Mouse (Mus musculus) MEL (cell line): ENCODE measurements around the gene Treml2. TPM values are rescaled to one million over a fixed set of nuclear protein-coding genes. Genes with fewer than 3 reads are reported as not detected.

Source experiments
- DNase-seq: peaks from one replicate; pipeline ENCODE4 v3.0.0; 2011; ENCODE audit warnings: low read depth, low spot score
- H3K27ac ChIP-seq: 2 replicates; pipeline ENCODE4 v1.5.1; 2012; ENCODE audit warnings: low read depth, mild to moderate bottlenecking, control low read depth, low read length, moderate library complexity; ENCODE audit not compliant: control insufficient read depth
- H3K27me3 ChIP-seq, 2 experiments: fragments of 150-350 bp in 1 of 2; sonication (generic) in 1 of 2; 2 replicates each; pipeline ENCODE4 v1.6.1; 2012; ENCODE audit warnings: low read length in 2 of 2, mild to moderate bottlenecking in 2 of 2, improper control_type of control experiment in 1 of 2, moderate library complexity in 1 of 2; ENCODE audit not compliant: insufficient read depth in 2 of 2, control insufficient read depth in 1 of 2
- H3K36me3 ChIP-seq, 2 experiments: 2 replicates each; pipeline ENCODE4 v1.6.1; 2012 to 2014; ENCODE audit warnings: low read length in 2 of 2, improper control_type of control experiment in 1 of 2, inconsistent platforms in 1 of 2, mild to moderate bottlenecking in 1 of 2; ENCODE audit not compliant: insufficient read depth in 2 of 2, control insufficient read depth in 1 of 2
- H3K4me1 ChIP-seq, 2 experiments: fragments of 150-350 bp in 1 of 2; sonication (generic) in 1 of 2; 2 replicates each; pipeline ENCODE4 v1.6.1; 2012; ENCODE audit warnings: low read length in 2 of 2, improper control_type of control experiment in 1 of 2, mild to moderate bottlenecking in 1 of 2; ENCODE audit not compliant: insufficient read depth in 2 of 2, control insufficient read depth in 1 of 2
- H3K4me3 ChIP-seq, 2 experiments: fragments of 150-350 bp in 1 of 2; sonication (generic) in 1 of 2; 2 replicates each; pipeline ENCODE4 v1.5.1; 2012; ENCODE audit warnings: low read depth in 2 of 2, low read length in 2 of 2, mild to moderate bottlenecking in 2 of 2, moderate library complexity in 2 of 2, control low read depth in 1 of 2, improper control_type of control experiment in 1 of 2; ENCODE audit not compliant: control insufficient read depth in 1 of 2, insufficient read depth in 1 of 2
- H3K79me2 ChIP-seq: 2 replicates; pipeline ENCODE4 v1.6.1; 2012; ENCODE audit warnings: mild to moderate bottlenecking, low read length, moderate library complexity; ENCODE audit not compliant: control insufficient read depth, poor library complexity, insufficient read depth
- H3K9ac ChIP-seq: 2 replicates; pipeline ENCODE4 v1.6.1; 2012; ENCODE audit warnings: low read depth, mild to moderate bottlenecking, control low read depth, low read length, moderate library complexity; ENCODE audit not compliant: control insufficient read depth, poor library complexity, severe bottlenecking
- H3K9me3 ChIP-seq: fragments of 150-350 bp; sonication (generic); replicated peaks from 2 replicates; pipeline ENCODE4 v1.6.1; 2012; ENCODE audit warnings: mild to moderate bottlenecking, low read length, improper control_type of control experiment, moderate library complexity; ENCODE audit not compliant: insufficient read depth
- BHLHE40 ChIP-seq: IDR thresholded peaks from 2 replicates; pipeline ENCODE4 v1.6.1; 2012; ENCODE audit warnings: low read depth, mild to moderate bottlenecking, inconsistent platforms, low read length, improper control_type of control experiment, borderline replicate concordance
- CHD1 ChIP-seq: IDR thresholded peaks from 2 replicates; pipeline ENCODE4 v1.6.1; 2012; ENCODE audit warnings: low read depth, mild to moderate bottlenecking, inconsistent platforms, low read length, improper control_type of control experiment
- CHD2 ChIP-seq: IDR thresholded peaks from 2 replicates; pipeline ENCODE4 v1.6.1; 2011; ENCODE audit warnings: low read length, improper control_type of control experiment
- E2F4 ChIP-seq: IDR thresholded peaks from 2 replicates; pipeline ENCODE4 v1.6.1; 2011; ENCODE audit warnings: low read depth, low read length, improper control_type of control experiment, borderline replicate concordance
- EP300 ChIP-seq, 2 experiments: IDR thresholded peaks; 2 replicates each; pipeline ENCODE4 v1.6.1; 2011; ENCODE audit warnings: improper control_type of control experiment in 2 of 2, low read length in 2 of 2, low read depth in 1 of 2, mild to moderate bottlenecking in 1 of 2
- GABPA ChIP-seq: IDR thresholded peaks from 2 replicates; pipeline ENCODE4 v1.6.1; 2012; ENCODE audit warnings: low read depth, mild to moderate bottlenecking, inconsistent platforms, low read length, improper control_type of control experiment, moderate library complexity
- JUND ChIP-seq: IDR thresholded peaks from 2 replicates; pipeline ENCODE4 v1.6.1; 2011; ENCODE audit warnings: low read depth, mild to moderate bottlenecking, improper control_type of control experiment, low read length
- KAT2A ChIP-seq: conservative IDR thresholded peaks from 2 replicates; pipeline ENCODE4 v1.6.1; 2012; ENCODE audit warnings: low read depth, low read length, improper control_type of control experiment, inconsistent platforms
- MAFK ChIP-seq: IDR thresholded peaks from 2 replicates; pipeline ENCODE4 v1.6.1; 2011; ENCODE audit warnings: low read depth, mild to moderate bottlenecking, low read length, improper control_type of control experiment, borderline replicate concordance
- MAX ChIP-seq: IDR thresholded peaks from 2 replicates; pipeline ENCODE4 v1.6.1; 2011; ENCODE audit warnings: low read length, improper control_type of control experiment
- MAZ ChIP-seq: IDR thresholded peaks from 2 replicates; pipeline ENCODE4 v1.6.1; 2012; ENCODE audit warnings: low read depth, mild to moderate bottlenecking, inconsistent platforms, low read length, improper control_type of control experiment
- MEF2A ChIP-seq: IDR thresholded peaks from 2 replicates; pipeline ENCODE4 v1.6.1; 2014; ENCODE audit warnings: low read depth, mild to moderate bottlenecking, inconsistent platforms, low read length, improper control_type of control experiment; ENCODE audit not compliant: poor library complexity, insufficient replicate concordance, severe bottlenecking; ENCODE audit errors: extremely low read depth
- MXI1 ChIP-seq: IDR thresholded peaks from 2 replicates; pipeline ENCODE4 v1.6.1; 2011; ENCODE audit warnings: mild to moderate bottlenecking, low read depth, low read length, improper control_type of control experiment
- MYB ChIP-seq: IDR thresholded peaks from 2 replicates; pipeline ENCODE4 v1.6.1; 2011; ENCODE audit warnings: mild to moderate bottlenecking, low read depth, low read length, improper control_type of control experiment
- NRF1 ChIP-seq: IDR thresholded peaks from 2 replicates; pipeline ENCODE4 v1.6.1; 2014; ENCODE audit warnings: low read depth, mild to moderate bottlenecking, inconsistent platforms, low read length, improper control_type of control experiment, moderate library complexity; ENCODE audit not compliant: poor library complexity, insufficient read depth, severe bottlenecking
- POLR2A ChIP-seq, 2 experiments: IDR thresholded peaks; 2 replicates each; pipeline ENCODE4 v1.6.1; 2011 to 2012; ENCODE audit warnings: low read length in 2 of 2, mild to moderate bottlenecking in 2 of 2, control low read depth in 1 of 2, improper control_type of control experiment in 1 of 2, low read depth in 1 of 2, moderate library complexity in 1 of 2; ENCODE audit not compliant: control insufficient read depth in 1 of 2, insufficient read depth in 1 of 2, poor library complexity in 1 of 2
- POLR2AphosphoS2 ChIP-seq: IDR thresholded peaks from 2 replicates; pipeline ENCODE4 v1.6.1; 2011; ENCODE audit warnings: low read length, improper control_type of control experiment
- POLR2AphosphoS5 ChIP-seq: IDR thresholded peaks from 2 replicates; pipeline ENCODE4 v1.6.1; 2012; ENCODE audit warnings: low read depth, borderline replicate concordance, mild to moderate bottlenecking, inconsistent platforms, low read length, moderate library complexity, mixed read lengths
- RAD21 ChIP-seq: IDR thresholded peaks from 2 replicates; pipeline ENCODE4 v1.6.1; 2011; ENCODE audit warnings: mild to moderate bottlenecking, low read depth, low read length, improper control_type of control experiment
- RCOR1 ChIP-seq: IDR thresholded peaks from 2 replicates; pipeline ENCODE4 v1.6.1; 2012; ENCODE audit warnings: low read depth, mild to moderate bottlenecking, inconsistent platforms, low read length, improper control_type of control experiment
- SIN3A ChIP-seq: IDR thresholded peaks from 2 replicates; pipeline ENCODE4 v1.6.1; 2012; ENCODE audit warnings: low read length, improper control_type of control experiment, inconsistent platforms
- SMC3 ChIP-seq: IDR thresholded peaks from 2 replicates; pipeline ENCODE4 v1.6.1; 2011; ENCODE audit warnings: low read depth, low read length, improper control_type of control experiment
- TAL1 ChIP-seq: IDR thresholded peaks from 2 replicates; pipeline ENCODE4 v1.6.1; 2012; ENCODE audit warnings: mild to moderate bottlenecking, inconsistent platforms, low read length, moderate library complexity, mixed read lengths
- TBP ChIP-seq: IDR thresholded peaks from 2 replicates; pipeline ENCODE4 v1.8.0; 2011; ENCODE audit warnings: low read depth, low read length, improper control_type of control experiment
- USF2 ChIP-seq, 2 experiments: IDR thresholded peaks; 2 replicates each; pipeline ENCODE4 v1.6.1; 2011 to 2012; ENCODE audit warnings: improper control_type of control experiment in 2 of 2, low read length in 2 of 2, borderline replicate concordance in 1 of 2, inconsistent platforms in 1 of 2, low read depth in 1 of 2, mild to moderate bottlenecking in 1 of 2; ENCODE audit not compliant: insufficient read depth in 1 of 2
- ZC3H11A ChIP-seq: IDR thresholded peaks from 2 replicates; pipeline ENCODE4 v1.6.1; 2012; ENCODE audit warnings: low read depth, mild to moderate bottlenecking, inconsistent platforms, low read length, improper control_type of control experiment
- ZKSCAN1 ChIP-seq: IDR thresholded peaks from 2 replicates; pipeline ENCODE4 v1.6.1; 2012; ENCODE audit warnings: low read depth, mild to moderate bottlenecking, inconsistent platforms, low read length, improper control_type of control experiment, moderate library complexity
- ZNF384 ChIP-seq: IDR thresholded peaks from 2 replicates; pipeline ENCODE4 v1.6.1; 2012; ENCODE audit warnings: low read depth, mild to moderate bottlenecking, inconsistent platforms, low read length, improper control_type of control experiment
- polyA plus RNA-seq, 2 experiments: library from polyadenylated mRNA; stranded (reverse) in 1 of 2; unstranded in 1 of 2; fragments of >175 nt in 1 of 2; fragments of >200 nt in 1 of 2; gene quantifications; 2 replicates each; pipeline versions ENCODE4 v1.2.1 to v1.2.4; 2012; ENCODE audit warnings: low replicate concordance in 2 of 2, low read depth in 1 of 2; ENCODE audit not compliant: insufficient read length in 2 of 2, insufficient read depth in 1 of 2, missing spikeins in 1 of 2
- total RNA-seq: library from RNA; depleted of rRNA; stranded (reverse); fragments of 300-350 nt; gene quantifications from 2 replicates; pipeline ENCODE4 v1.2.3, GENCODE M21; 2012

Treml2 gene
- total and polyA plus RNA-seq, 3 experiments = 27.7 to 52.7 TPM; not detected in 1

DNA sequence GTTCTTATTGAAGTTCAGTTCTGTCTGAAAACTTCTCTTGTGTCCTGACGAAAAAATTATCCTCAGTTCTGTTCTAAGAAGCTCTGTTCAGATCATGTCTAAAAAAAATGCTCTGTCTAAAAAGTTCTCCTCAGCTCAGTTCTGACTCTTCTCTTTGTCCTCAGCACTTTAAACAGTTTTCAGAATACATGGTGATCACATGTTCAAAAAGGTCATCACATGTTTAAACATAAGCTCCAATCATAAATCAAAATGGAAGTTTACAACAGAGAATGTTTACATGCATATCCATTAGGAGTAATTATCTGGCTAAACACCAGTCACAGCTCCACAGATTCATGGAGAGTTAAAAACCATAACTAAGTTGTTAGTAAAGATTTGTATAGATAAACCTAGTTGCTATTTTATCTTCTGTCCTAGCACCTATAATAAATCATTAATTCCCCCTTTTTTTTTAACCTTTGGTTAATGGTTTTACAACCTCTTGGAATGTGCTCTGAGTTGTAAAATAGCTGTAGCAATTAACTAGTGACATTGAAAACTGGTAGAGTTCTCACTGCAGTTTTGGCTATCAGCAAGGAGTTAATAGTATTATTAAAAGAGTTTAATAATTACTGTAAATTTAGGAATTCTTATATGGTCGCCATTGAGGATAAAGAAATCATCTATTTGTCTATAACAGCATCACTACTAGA is 32.5 kb upstream of the Treml2 start:
- no peak overlapping the region for H3K9ac ChIP-seq
- no peak overlapping the region for H3K27ac ChIP-seq
- peaks cover 0 to 40% of the 10 kb centered on the region in 2 experiments; a peak in 3 of 4 replicates for H3K4me1 ChIP-seq
- no peak for DNase-seq
- no peak overlapping the region for H3K4me3 ChIP-seq
- H3K9me3 ChIP-seq = no peaks in the 10 kb centered on the region
- H3K79me2 ChIP-seq = no peaks in the 10 kb centered on the region
- TF ChIP-seq NRF1 (no peak), RAD21 (no peak), MAFK (no peak), POLR2A (IDR thresholded peaks at IDR 0.05; ENCODE audit: control insufficient read depth in 1 of 2, insufficient read depth in 1 of 2, low read depth in 1 of 2, low read length in 2 of 2, poor library complexity in 1 of 2) (no peak), MXI1 (no peak), RCOR1 (no peak), USF2 (IDR thresholded peaks at IDR 0.05; ENCODE audit: borderline replicate concordance in 1 of 2, insufficient read depth in 1 of 2, low read depth in 1 of 2, low read length in 2 of 2) (no peak), POLR2AphosphoS5 (no peak), EP300 (IDR thresholded peaks at IDR 0.05; ENCODE audit: low read depth in 1 of 2, low read length in 2 of 2) (no peak), ZNF384 (no peak), ZKSCAN1 (no peak), BHLHE40 (no peak), ZC3H11A (no peak), POLR2AphosphoS2 (no peak), GABPA (no peak), JUND (no peak)
- H3K36me3 ChIP-seq = peaks cover 0 to 45% of the 10 kb centered on the region in 2 experiments; a peak in 2 of 4 replicates
- H3K27me3 ChIP-seq = no peaks in the 10 kb centered on the region

DNA sequence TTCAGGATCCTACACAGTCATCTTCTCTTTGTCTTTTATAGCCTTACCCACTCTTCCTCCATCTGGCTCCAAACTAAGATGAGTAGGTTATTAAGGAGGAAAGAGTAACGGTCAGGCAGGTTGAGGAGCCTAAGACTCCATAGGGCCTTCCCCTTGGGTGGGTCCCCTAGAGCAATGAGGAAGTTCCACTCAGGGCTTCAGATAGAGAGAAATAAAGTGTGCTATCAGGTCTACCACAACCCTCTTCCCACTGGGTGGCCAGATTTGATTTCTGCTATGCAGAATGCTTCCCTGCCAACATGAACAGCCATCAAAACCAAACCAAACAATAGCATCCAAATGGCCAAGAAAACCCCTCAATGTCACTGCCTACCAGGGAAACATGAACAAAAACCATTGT is 31.7 kb upstream of the Treml2 start:
- Histone ChIP-seq H3K27ac (peak overlapping the region; percentile 32), H3K9me3 (no peaks in the 10 kb centered on the region), H3K4me1 (peaks cover 0 to 46% of the 10 kb centered on the region in 2 experiments; a peak in 3 of 4 replicates), H3K79me2 (no peaks in the 10 kb centered on the region), H3K36me3 (peaks cover 0 to 51% of the 10 kb centered on the region in 2 experiments; a peak in 2 of 4 replicates), H3K27me3 (no peaks in the 10 kb centered on the region), H3K9ac (no peak overlapping the region; the same call in 1 of the 2 replicates), H3K4me3 (no peak overlapping the region)
- DNase-seq = peak; percentile 85
- TF ChIP-seq RCOR1 (peak; percentile 99), MYB (peak; percentile 57; the same call in 1 of the 2 replicates), CHD2 (no peak), MAX (no peak), KAT2A (no peak), MAZ (no peak), JUND (no peak), ZKSCAN1 (no peak), TBP (no peak), ZNF384 (no peak), ZC3H11A (no peak), SIN3A (peak; percentile 58; the same call in 1 of the 2 replicates), POLR2A (IDR thresholded peaks at IDR 0.05; ENCODE audit: control insufficient read depth in 1 of 2, insufficient read depth in 1 of 2, low read depth in 1 of 2, low read length in 2 of 2, poor library complexity in 1 of 2) (no peak), MEF2A (no peak), SMC3 (no peak), BHLHE40 (no peak), TAL1 (peak; percentile 89), POLR2AphosphoS2 (no peak), NRF1 (no peak), CHD1 (no peak), E2F4 (no peak), GABPA (no peak), MXI1 (no peak)
